Mouse (Mus musculus): ENCODE data around the gene Crkl. TPM values are rescaled to one million over a fixed set of nuclear protein-coding genes. Genes with fewer than 3 reads are reported as not detected.
"Not testable (repeated sequence)": the region's sequence is repeated elsewhere in the genome, so short reads cannot be mapped to it uniquely, and the experiment has no call there.

Gene Crkl
- polyA plus RNA-seq, 1 experiment from 2014 or later: 72.4 TPM

GRCm38 (mm10) chr16:17491896-17492561 is 40.2 kb downstream of the Crkl start:
- Histone ChIP-seq H3K4me2 (ENCODE audit: low read length) (no peak overlapping the region), H3K4me3 (ENCODE audit: low read depth, low read length) (no peak overlapping the region), H3K27me3 (ENCODE audit: control insufficient read depth, insufficient read depth, low read depth, low read length) (peaks cover 3% of the 10 kb centered on the region), H3K9ac (ENCODE audit: low read depth, low read length) (no peak overlapping the region), H3K27ac (ENCODE audit: low read length) (no peak overlapping the region), H3K4me1 (ENCODE audit: control insufficient read depth, insufficient read depth, low read length) (peaks cover 13% of the 10 kb centered on the region; the same call in 1 of the 2 replicates), H3K36me3 (ENCODE audit: control insufficient read depth, insufficient read depth, low read length) (peaks cover 3% of the 10 kb centered on the region; the same call in 1 of the 2 replicates), H3K9me3 (replicated peaks; ENCODE audit: control insufficient read depth, low read length, poor library complexity, severe bottlenecking) (no peaks in the 10 kb centered on the region)
- 72% methylated on average over 5 of the region's 5 CpGs for WGBS
- no peak for ATAC-seq

GRCm38 (mm10) chr16:17496499-17497305 is 44.9 kb downstream of the Crkl start:
- Histone ChIP-seq H3K9me3 (replicated peaks; ENCODE audit: control insufficient read depth, low read length, poor library complexity, severe bottlenecking) (no peaks in the 10 kb centered on the region), H3K9ac (ENCODE audit: low read depth, low read length) (no peak overlapping the region), H3K4me3 (ENCODE audit: low read depth, low read length) (no peak overlapping the region), H3K4me2 (ENCODE audit: low read length) (no peak overlapping the region), H3K27me3 (ENCODE audit: control insufficient read depth, insufficient read depth, low read depth, low read length) (no peaks in the 10 kb centered on the region; the same call in 1 of the 2 replicates), H3K4me1 (ENCODE audit: control insufficient read depth, insufficient read depth, low read length) (peaks cover 4% of the 10 kb centered on the region; the same call in 1 of the 2 replicates), H3K27ac (ENCODE audit: low read length) (peak overlapping the region; percentile 49; the same call in 1 of the 2 replicates), H3K36me3 (ENCODE audit: control insufficient read depth, insufficient read depth, low read length) (no peaks in the 10 kb centered on the region)
- WGBS: 57% methylated on average over 2 of the region's 2 CpGs
- no peak for ATAC-seq

- peaks cover 4% of the 10 kb centered on the region; the same call in 1 of the 2 replicates for H3K4me1 ChIP-seq (ENCODE audit: control insufficient read depth, insufficient read depth, low read length)
- H3K27ac ChIP-seq (ENCODE audit: low read length): no peak overlapping the region
- H3K4me3 ChIP-seq (ENCODE audit: low read depth, low read length): no peak overlapping the region
- no peaks in the 10 kb centered on the region for H3K9me3 ChIP-seq (replicated peaks; ENCODE audit: control insufficient read depth, low read length, poor library complexity, severe bottlenecking)
- H3K36me3 ChIP-seq (ENCODE audit: control insufficient read depth, insufficient read depth, low read length): no peaks in the 10 kb centered on the region
- H3K27me3 ChIP-seq (ENCODE audit: control insufficient read depth, insufficient read depth, low read depth, low read length): no peaks in the 10 kb centered on the region
- H3K4me2 ChIP-seq (ENCODE audit: low read length): peak overlapping the region; percentile 16; the same call in 1 of the 2 replicates
- ATAC-seq: peak; percentile 84
- no peak overlapping the region for H3K9ac ChIP-seq (ENCODE audit: low read depth, low read length)
- 12% methylated on average over 10 of the region's 10 CpGs for WGBS
These were observed 47.6 kb downstream of the Crkl start for GRCm38 (mm10) chr16:17499249-17499883.

- Histone ChIP-seq H3K9ac (ENCODE audit: low read depth, low read length) (no peak overlapping the region), H3K27me3 (ENCODE audit: control insufficient read depth, insufficient read depth, low read depth, low read length) (no peaks in the 10 kb centered on the region), H3K27ac (ENCODE audit: low read length) (no peak overlapping the region), H3K9me3 (replicated peaks; ENCODE audit: control insufficient read depth, low read length, poor library complexity, severe bottlenecking) (no peaks in the 10 kb centered on the region), H3K4me3 (ENCODE audit: low read depth, low read length) (no peak overlapping the region), H3K36me3 (ENCODE audit: control insufficient read depth, insufficient read depth, low read length) (no peaks in the 10 kb centered on the region), H3K4me1 (ENCODE audit: control insufficient read depth, insufficient read depth, low read length) (no peaks in the 10 kb centered on the region), H3K4me2 (ENCODE audit: low read length) (no peak overlapping the region)
- 87% methylated on average over 4 of the region's 4 CpGs for WGBS
- no peak for ATAC-seq
These were observed 50.9 kb downstream of the Crkl start for GRCm38 (mm10) chr16:17502681-17503080.

GRCm38 (mm10) chr16:17507018-17507552 is 55.3 kb downstream of the Crkl start:
- Histone ChIP-seq H3K9ac (ENCODE audit: low read depth, low read length) (no peak overlapping the region), H3K4me1 (ENCODE audit: control insufficient read depth, insufficient read depth, low read length) (peaks cover 15% of the 10 kb centered on the region), H3K36me3 (ENCODE audit: control insufficient read depth, insufficient read depth, low read length) (peaks cover 3% of the 10 kb centered on the region; the same call in 1 of the 2 replicates), H3K27ac (ENCODE audit: low read length) (no peak overlapping the region), H3K9me3 (replicated peaks; ENCODE audit: control insufficient read depth, low read length, poor library complexity, severe bottlenecking) (no peaks in the 10 kb centered on the region), H3K4me3 (ENCODE audit: low read depth, low read length) (no peak overlapping the region), H3K27me3 (ENCODE audit: control insufficient read depth, insufficient read depth, low read depth, low read length) (no peaks in the 10 kb centered on the region), H3K4me2 (ENCODE audit: low read length) (no peak overlapping the region)
- 84% methylated on average over 5 of the region's 5 CpGs for WGBS
- no peak for ATAC-seq

DNA sequence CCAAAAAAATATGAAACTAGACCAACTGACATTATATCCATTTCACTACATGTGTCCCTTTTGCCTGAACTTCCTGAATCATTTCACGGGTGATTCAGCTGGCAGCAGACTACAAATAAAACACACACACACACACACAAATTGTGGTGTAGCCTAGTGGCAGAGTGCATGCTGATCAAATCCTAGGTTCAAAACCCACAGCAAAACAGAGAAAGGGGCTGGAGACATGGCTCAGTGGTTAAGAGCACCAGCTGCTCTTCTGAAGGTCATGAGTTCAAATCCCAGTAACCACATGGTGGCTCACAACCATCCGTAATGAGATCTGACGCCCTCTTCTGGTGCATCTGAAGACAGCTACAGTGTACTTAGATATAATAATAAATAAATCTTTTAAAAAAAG is 56.2 kb downstream of the Crkl start:
- Histone ChIP-seq H3K4me1 (ENCODE audit: control insufficient read depth, insufficient read depth, low read length) (peaks cover 15% of the 10 kb centered on the region), H3K27ac (ENCODE audit: low read length) (peak overlapping the region; percentile 96), H3K4me2 (ENCODE audit: low read length) (peak overlapping the region; percentile 94), H3K9ac (ENCODE audit: low read depth, low read length) (peak overlapping the region; percentile 86), H3K4me3 (ENCODE audit: low read depth, low read length) (peak overlapping the region; percentile 83)
- ATAC-seq: peak; percentile 2
- H3K27me3 ChIP-seq (ENCODE audit: control insufficient read depth, insufficient read depth, low read depth, low read length); H3K36me3 ChIP-seq (ENCODE audit: control insufficient read depth, insufficient read depth, low read length); H3K9me3 ChIP-seq (replicated peaks; ENCODE audit: control insufficient read depth, low read length, poor library complexity, severe bottlenecking): not testable (repeated sequence)
- WGBS: 42% methylated on average over 2 of the region's 3 CpGs

DNA sequence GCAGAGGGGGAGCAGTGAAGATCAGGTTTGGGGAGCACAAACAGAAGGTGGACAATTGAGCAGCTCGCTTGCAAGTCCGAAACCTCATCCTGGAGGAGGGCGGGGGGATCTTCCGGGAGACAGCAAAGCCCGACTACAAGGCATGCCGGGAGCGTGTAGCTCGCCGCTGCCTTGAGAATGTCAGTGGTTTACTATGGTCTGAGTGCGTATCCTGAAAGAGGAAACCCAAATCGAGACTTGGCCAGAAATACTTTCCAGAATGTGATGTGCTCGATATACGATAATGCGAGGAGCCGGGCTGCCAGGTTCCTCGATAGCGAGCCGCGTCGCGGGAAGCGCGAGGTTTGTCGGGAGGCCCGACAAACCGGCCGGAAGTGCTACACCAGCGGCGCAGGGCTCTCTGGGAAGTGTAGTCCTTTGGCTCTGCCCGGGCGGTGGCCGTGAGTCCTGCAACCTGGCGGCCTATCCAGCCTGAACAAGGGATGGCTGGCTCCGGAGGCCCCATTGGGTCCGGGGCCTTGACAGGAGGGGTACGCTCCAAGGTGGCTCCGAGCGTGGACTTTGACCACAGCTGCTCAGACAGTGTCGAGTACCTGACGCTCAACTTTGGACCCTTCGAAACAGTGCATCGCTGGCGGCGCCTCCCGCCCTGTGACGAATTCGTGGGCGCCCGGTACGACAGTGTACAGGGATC is 56.9 kb downstream of the Crkl start, which contains the start of gene Lztr1:
Gene Lztr1 (plus strand): TSS at position 143 of the 694 bp plus-strand sequence.
- no peaks in the 10 kb centered on the region for H3K27me3 ChIP-seq (ENCODE audit: control insufficient read depth, insufficient read depth, low read depth, low read length)
- peaks cover 8% of the 10 kb centered on the region for H3K36me3 ChIP-seq (ENCODE audit: control insufficient read depth, insufficient read depth, low read length)
- peaks cover 15% of the 10 kb centered on the region for H3K4me1 ChIP-seq (ENCODE audit: control insufficient read depth, insufficient read depth, low read length)
- peak within 1 kb of the TSS; percentile 94 for H3K4me2 ChIP-seq (ENCODE audit: low read length)
- no peaks in the 10 kb centered on the region for H3K9me3 ChIP-seq (replicated peaks; ENCODE audit: control insufficient read depth, low read length, poor library complexity, severe bottlenecking)
- WGBS: under 1% methylated on average over 50 of the region's 50 CpGs
- peak within 1 kb of the TSS; percentile 83 for H3K4me3 ChIP-seq (ENCODE audit: low read depth, low read length)
- peak; percentile 98 for ATAC-seq
- peak within 1 kb of the TSS; percentile 86 for H3K9ac ChIP-seq (ENCODE audit: low read depth, low read length)
- peak within 1 kb of the TSS; percentile 96 for H3K27ac ChIP-seq (ENCODE audit: low read length)

- H3K4me1 ChIP-seq (ENCODE audit: control insufficient read depth, insufficient read depth, low read length): peaks cover 15% of the 10 kb centered on the region
- peak overlapping the region; percentile 83 for H3K4me3 ChIP-seq (ENCODE audit: low read depth, low read length)
- H3K27ac ChIP-seq (ENCODE audit: low read length): peak overlapping the region; percentile 96
- 8% methylated on average over 9 of the region's 9 CpGs for WGBS
- H3K27me3 ChIP-seq (ENCODE audit: control insufficient read depth, insufficient read depth, low read depth, low read length): no peaks in the 10 kb centered on the region
- H3K9me3 ChIP-seq (replicated peaks; ENCODE audit: control insufficient read depth, low read length, poor library complexity, severe bottlenecking): no peaks in the 10 kb centered on the region
- H3K36me3 ChIP-seq (ENCODE audit: control insufficient read depth, insufficient read depth, low read length): peaks cover 8% of the 10 kb centered on the region
- H3K4me2 ChIP-seq (ENCODE audit: low read length): peak overlapping the region; percentile 94
- ATAC-seq: no peak; the same call in 1 of the 2 replicates
- peak overlapping the region; percentile 86 for H3K9ac ChIP-seq (ENCODE audit: low read depth, low read length)
These were observed 57.4 kb downstream of the Crkl start for GRCm38 (mm10) chr16:17509240-17509597.
